Mouse (Mus musculus): Measurements from ENCODE around the gene Grik3.

GRCm38 (mm10) chr4:125563579-125563978, 73.1 kb downstream of the Grik3 start:
- TF ChIP-seq CTCF (IDR thresholded peaks at IDR 0.05; ENCODE audit: low read depth) (no peak), EP300 (optimal IDR thresholded peaks at IDR 0.05) (no peak)
